Mouse (Mus musculus): ENCODE measurements at regions not wholly inside any gene's neighbourhood (a gene's known extent, or its start where the extent isn't known, plus 50 kb on each side); places are given as distances from the start of the nearest gene placed in this dataset.

DNA sequence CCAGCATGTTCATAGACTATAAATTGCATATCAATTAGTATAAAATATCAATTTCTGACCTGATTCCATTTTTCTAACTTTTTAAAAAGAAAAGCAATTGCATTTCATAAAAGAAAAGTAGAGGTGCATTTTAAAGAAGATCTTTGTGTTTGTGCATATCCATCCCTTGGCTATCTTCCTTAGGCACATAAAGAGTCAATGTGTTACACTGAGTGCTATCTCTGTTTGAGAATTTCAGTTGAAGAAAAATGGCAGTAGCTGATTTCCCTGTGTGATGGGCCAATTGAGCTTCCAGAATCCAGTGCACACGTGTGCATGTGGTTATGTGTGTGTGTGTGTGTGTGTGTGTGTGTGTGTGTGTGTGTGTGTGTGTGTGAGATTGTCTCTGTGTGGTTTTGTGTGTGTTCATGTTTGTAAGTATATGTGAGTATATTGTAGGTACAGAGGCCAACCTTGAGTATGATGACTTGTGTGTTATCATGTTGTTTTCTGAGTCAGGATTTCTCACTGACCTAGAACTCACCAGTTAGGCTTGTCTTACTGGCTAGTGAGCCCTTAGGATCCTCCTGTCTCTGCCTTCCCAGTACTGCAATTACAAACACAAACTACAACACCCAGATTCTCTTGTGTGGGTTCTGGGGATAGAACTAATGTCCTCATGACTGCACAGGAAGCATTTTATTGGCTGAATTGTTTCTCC lies 249.6 kb downstream of the Cdk5rap2 start:
- no peak for DNase-seq

DNA sequence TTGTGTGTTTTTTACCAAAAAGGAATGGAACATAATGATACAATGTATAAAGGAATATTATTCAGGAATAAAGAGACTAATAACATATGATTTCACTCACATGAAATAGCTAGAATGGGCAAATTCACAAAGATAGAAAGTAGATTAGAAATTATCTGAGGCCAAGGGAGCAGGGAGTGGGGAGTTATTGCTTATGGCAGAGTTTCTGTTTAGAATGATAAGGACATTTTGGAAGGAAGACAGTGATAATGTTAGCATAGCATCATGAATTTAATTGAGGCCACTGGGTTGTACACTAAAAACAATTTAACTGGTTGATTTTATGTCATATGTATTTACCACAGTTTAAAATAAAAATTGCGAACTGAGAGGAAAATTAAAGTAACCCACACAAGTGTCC lies 250.2 kb downstream of the Cdk5rap2 start:
- DNase-seq, result no peak

- DNase-seq, result no peak
Observed at GRCm38 (mm10) chr4:70153179-70153578, 257.1 kb downstream of the Cdk5rap2 start.

- no peak for DNase-seq
Observed at GRCm38 (mm10) chr4:70109011-70109410, 301.2 kb downstream of the Cdk5rap2 start.

DNA sequence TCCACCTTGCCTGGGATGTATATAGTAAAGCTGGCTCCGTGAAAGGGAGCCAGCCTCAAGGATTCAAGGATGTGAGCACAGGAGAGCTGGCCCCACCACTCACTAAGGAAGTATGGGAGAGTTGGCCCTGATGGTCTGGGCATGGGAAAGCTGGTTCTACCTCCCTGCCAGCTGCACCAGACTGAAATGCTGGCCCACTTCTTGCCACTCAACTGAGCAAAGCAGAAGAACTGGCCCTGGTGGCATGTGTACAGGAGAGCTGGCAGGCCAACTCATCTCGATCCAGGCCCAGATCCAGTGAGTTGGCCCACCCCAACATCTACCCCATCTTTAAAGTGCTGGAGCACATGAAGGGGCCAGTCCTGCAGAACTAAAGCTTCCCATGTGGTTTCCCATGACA lies 304.5 kb downstream of the Cdk5rap2 start:
- no peak for DNase-seq

GRCm38 (mm10) chr4:70097353-70097752 lies 312.9 kb downstream of the Cdk5rap2 start:
- DNase-seq, result no peak

DNA sequence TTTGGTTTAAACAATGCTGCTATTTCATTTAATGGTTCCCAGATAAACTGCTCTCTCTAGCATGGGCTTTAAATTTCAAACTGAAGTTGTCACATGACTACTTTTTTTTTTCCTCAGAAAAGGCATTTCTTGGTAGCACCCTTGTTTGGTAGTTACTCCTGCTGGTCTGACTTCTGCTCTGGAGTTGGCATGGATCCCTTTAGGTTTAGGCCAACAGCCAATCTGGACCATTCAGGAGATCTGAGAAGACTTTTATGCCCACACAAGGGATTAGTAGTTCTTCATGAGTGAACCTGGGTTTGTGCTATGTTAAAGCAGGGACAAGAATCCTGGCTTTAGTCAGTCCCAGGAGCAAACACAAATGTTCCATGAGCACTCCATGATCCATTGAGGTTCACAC lies 332.0 kb downstream of the Cdk5rap2 start:
- DNase-seq, result no peak

- DNase-seq, result no peak
Observed at GRCm38 (mm10) chr4:70062516-70062915, 347.7 kb downstream of the Cdk5rap2 start.

- DNase-seq, result peak; percentile 45 to 57
Observed at GRCm38 (mm10) chr4:70058831-70059544, 351.3 kb downstream of the Cdk5rap2 start.

DNA sequence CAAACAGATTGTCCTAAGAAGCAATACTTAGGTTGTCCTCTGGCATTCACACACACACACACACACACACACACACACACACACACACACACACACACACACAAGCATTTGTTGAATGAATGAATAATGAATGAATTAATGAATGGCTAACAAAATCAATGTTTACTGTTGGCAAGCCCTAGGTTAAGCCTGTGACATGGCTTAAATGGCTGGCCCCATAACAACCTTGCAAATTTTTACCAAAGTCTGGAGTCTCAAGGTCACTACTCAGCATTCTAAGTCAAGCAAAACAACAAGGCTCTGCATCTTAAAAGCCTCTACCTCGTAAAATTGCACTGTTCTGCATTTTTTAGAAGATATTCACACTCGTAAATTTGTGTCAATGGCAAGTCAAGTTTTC lies 357.1 kb downstream of the Cdk5rap2 start:
- no peak for DNase-seq

GRCm38 (mm10) chr4:70038241-70038640 lies 372.0 kb downstream of the Cdk5rap2 start:
- DNase-seq, result no peak

GRCm38 (mm10) chr4:70035912-70036311 lies 374.3 kb downstream of the Cdk5rap2 start:
- no peak for DNase-seq

- no peak for DNase-seq
Observed at GRCm38 (mm10) chr4:70032497-70032896, 377.7 kb downstream of the Cdk5rap2 start.

- no peak for DNase-seq
Observed at GRCm38 (mm10) chr4:70026848-70027247, 383.4 kb downstream of the Cdk5rap2 start.

DNA sequence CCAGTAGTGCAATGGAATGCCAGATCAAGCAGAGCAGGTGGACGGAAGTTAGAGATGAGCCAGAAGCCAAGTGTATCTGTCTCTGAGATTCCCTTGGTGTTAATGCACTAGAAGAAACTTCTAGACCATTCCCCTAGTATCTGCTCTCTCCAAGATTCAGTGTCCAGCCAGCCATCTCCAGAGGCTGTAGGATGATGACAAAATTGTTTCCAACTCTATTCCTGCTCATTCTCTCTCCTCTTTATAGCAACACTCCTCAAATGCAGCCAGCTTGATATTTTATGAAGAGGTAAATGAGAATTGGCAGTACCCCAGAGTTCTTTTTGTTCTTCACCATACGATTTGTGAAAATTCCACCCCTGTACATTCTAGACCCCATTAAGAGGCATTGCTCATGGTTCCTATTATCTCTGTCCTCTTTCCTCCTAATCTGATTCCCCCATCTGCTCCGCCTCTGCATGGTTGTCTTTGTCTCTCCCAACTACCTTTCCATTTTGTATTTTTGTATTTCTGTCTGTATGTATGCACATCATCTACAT lies 385.3 kb downstream of the Cdk5rap2 start:
- no peak for DNase-seq

- no peak for DNase-seq
Observed at GRCm38 (mm10) chr4:70020905-70021470, 389.3 kb downstream of the Cdk5rap2 start.

GRCm38 (mm10) chr4:70012220-70012580 lies 398.0 kb downstream of the Cdk5rap2 start:
- DNase-seq, result no peak

GRCm38 (mm10) chr4:70011491-70012219 lies 398.6 kb downstream of the Cdk5rap2 start:
- DNase-seq, result no peak

DNA sequence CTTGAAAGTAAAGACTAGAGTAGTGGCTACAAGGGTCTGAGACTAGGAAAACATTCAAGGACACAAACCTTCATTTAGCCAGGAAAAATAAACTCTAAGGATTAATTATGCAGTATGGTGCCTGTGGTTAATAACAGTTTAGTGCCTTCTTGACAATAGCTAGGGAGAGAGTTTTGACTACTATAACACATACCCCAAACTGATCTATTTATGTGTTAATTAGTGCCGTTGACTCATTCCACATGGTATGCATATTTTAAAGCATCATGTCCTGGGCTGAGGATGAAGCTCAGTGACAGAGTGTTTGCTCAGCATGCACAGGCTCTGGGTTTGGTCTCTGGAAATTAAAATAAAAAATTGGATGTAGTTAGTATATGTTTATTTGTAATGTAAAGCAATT lies 399.8 kb downstream of the Cdk5rap2 start:
- no peak for DNase-seq

DNA sequence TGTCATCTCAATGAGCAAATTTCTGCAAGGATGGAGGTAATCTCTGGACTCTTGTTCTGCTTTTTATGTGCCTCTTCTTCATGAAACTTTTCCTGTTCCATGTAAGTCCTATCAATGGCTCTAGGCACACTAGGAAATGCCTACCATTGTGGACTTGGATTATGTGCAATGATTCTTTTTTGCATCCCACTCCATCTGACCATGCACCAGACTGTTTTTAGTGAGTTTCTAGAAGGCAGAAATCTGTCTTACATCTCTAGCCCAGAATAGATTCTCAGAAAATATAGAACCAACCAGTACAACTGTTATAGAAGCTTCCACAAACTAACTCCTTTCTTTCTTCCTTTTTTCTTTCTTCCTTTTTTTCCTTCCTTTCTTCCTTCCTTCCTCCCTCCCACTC lies 405.3 kb downstream of the Cdk5rap2 start:
- DNase-seq, result no peak

- no peak for DNase-seq
Observed at GRCm38 (mm10) chr4:69993226-69993625, 417.0 kb downstream of the Cdk5rap2 start.

DNA sequence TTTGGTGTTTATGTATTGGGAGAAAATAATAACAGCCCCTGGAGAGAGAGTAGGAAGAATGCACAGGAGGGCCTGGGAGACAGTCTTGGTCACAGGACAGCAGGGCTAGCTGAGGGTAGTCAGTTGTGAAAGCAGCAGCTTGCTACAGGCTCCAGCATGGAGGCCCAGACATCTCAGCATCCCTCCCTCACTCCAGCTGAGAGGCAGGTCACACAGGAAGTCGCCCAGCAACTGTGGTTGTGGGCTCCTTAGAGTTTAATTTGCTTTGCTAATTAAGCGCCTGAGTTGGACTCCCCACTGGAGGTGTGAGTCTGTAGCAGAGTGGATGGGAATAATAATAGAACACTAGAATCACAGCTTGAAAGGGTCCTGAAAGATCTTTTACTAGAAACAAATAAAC lies 436.0 kb downstream of the Cdk5rap2 start:
- no peak for DNase-seq

GRCm38 (mm10) chr4:69973566-69973965 lies 436.7 kb downstream of the Cdk5rap2 start:
- no peak for DNase-seq
